Mouse (Mus musculus): ENCODE data around the gene Plin4.
"Not testable (repeated sequence)": the region's sequence is repeated elsewhere in the genome, so short reads cannot be mapped to it uniquely, and the experiment has no call there.

Plin4 gene

DNA sequence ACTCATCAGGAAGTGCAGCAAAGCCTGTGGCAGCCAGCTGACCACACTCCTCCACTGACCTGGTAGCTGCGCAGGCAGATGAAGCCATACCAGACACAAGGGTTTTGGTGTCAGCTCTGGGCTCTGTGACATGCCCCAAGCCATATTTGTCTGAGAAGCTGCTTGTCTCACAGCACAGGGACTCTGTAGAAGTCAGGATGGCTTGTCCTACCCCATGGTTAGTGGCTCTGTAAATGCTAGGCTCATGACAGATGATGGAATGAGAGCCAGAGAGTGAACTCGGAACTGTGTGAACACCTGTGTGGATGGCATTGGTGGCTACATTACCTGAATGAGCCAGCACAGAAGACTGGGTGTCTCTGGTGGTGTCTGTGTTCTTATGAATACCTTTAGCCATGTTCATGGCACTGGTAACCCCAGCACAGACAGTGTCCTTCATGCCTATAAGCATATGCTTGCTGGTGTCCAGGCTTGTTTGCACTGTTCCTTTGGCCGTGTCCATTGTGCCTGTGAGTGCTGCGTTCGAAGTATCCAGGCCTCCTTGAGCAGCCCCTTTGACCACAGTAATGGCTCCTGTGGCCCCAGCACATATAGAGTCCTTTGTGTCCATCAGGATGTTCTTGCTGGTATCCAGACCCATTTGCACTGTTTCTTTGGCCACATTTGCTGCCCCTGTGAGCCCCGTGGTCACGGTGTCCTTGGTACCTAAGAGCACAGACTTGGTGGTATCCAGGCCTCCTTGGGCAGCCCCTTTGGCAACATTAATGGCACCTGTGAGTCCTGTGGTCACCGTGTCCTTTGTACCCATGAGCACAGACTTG is 5.9 kb downstream of the Plin4 start:
- DNase-seq (ENCODE audit: extremely low spot score, low read depth, low spot score): no peak

DNA sequence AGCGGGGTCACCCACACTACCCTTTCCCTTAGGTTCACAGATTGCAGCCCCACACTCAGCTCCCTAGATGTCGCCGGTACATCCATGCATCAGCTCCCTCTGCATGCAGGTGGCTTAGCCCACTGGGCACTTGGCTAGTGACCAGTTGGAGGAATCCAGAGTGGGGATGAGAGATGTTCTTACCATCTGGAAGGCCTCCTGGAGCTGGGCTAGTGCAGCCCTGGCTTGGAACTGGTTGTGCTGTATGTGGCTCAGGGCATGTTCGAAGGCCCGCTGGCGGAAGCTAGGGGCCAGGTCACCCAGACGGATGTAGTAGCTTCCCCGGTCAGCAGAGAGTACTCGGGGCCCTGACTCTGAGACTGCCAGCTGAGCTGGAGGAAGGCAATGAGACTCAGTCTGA is 6.7 kb downstream of the Plin4 start:
- no peak for DNase-seq (ENCODE audit: extremely low spot score, low read depth, low spot score)

DNA sequence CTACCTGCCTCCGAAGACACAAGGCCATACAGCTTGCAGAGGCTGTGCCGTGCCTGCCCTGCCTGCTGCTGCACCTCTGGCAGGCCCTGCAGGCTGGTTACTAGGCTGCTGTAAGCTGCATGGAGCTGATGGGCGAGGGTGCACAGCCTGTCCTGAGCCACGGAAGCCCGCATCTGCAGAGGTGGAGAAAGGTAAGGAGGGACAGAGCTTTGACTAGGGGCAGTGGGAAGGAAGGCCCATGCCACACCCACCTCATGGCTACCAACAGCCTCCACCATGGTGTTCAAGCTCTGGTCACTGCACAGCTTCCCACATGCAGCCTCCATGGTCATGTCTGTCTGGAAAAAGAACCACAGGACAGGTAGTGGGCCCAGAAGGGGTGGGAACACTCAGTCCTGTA is 7.4 kb downstream of the Plin4 start:
- DNase-seq (ENCODE audit: extremely low spot score, low read depth, low spot score): no peak

DNA sequence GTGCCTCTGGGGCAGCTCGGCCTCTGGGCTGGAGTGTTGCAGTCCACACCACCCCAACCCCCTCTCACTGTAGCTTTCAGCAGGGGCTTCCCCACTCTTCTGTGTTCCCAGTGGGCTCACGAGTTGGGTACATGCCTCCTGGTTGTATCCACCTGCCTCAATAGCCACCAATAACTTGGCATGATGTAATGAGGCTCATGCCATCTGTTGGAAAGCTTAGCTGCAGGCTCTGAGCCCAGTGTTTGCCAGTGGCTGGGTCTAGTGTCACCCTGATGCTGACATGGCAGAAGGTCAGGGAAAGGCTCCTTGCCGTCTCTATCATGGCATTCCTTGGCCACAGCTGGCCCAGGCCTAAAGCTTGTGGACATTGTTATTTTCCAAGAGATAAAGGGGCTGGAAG is 8.8 kb downstream of the Plin4 start:
- DNase-seq (ENCODE audit: extremely low spot score, low read depth, low spot score): no peak

DNA sequence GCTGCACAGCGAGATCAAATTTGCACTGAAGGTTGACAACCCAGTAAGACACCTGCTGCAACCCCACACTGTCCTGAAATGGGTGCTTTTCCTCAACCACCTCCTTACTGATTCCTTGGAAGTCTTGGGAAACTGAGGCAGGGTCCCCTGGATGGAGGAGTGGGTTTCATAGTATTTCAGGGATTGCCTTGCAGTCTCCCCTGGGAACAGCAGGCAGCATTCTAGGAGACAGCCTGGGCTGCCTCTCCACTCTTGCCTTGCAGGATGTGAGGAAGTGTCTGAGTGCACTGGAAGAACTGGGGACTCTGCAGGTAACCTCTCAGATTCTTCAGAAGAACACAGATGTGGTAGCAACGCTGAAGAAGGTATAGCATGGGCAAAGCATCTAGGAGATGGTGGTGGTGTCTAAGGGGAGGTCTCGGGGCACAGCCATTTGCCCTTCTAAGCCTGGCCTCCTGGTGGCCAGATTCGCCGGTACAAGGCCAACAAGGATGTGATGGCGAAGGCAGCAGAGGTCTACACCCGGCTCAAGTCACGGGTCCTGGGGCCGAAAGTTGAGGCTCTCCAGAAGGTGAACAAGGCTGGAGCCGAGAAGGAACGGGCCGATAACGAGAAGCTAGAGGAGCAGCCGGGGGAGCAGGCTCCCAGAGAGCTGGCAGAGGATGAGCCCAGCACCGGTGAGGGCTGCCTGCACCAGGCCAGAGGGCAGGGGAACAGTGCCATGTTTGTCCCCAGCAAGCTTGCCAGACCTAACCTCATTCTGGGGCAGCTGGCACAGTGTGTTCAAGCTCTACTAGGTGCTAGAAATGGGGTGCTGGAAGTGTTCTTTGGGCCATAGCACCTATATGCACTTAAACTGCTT is 10.7 kb downstream of the Plin4 start:
- no peak for DNase-seq (ENCODE audit: extremely low spot score, low read depth, low spot score)

DNA sequence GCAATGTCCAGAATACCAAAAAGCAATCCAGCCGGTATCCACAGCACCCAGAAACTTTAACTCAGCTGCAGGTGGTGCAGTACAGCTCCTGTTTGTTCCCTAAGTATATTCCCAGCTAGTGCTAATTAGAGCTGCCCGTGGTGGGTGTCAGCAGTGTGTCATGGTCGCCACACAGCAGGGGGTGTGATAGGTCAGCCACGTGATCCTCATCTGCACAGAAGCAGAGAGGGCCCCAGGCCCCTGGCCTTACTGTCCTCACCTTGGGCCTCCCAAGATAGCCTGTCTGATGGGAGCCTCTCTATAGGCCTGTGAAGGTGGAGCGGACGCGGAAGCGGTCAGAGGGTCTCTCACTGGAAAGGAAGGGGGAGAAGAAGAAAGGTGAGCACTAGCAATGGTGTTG is 11.4 kb downstream of the Plin4 start:
- DNase-seq (ENCODE audit: extremely low spot score, low read depth, low spot score): no peak

DNA sequence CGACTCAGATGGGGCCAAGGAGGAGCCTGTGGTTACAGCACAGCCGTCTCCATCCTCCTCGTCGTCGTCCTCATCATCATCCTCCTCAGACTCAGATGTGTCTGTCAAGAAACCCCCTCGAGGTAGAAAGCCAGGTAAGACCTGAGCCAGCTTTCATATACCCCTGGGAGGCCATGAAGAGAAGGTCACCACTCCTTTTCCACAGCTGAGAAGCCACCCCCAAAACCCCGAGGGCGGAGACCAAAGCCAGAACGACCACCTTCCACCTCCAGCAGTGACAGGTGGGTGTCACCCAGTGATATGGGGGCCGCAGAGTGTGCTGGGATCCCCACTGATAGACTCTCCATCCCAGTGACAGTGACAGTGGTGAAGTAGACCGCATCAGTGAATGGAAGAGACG is 12.7 kb downstream of the Plin4 start:
- no peak for DNase-seq (ENCODE audit: extremely low spot score, low read depth, low spot score)

DNA sequence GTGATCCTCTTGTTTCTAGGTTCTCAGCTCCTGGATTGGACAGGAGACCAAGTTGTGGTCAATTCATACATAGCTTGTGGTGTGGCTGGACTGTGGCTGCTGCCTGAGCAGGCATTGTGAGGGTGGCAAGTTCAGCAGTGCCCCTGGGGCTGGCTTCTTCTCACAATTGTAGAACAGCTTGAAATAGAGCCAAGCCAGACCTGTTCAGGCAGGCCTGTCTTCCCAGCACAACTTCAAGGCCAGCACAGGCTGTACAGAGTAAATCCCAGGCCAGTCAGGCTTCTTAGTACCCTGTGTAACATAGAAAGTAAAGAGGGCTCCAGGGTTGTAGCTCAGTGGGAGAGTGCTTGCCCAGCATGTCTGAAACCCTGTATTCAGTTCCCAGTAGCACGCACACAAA is 16.8 kb downstream of the Plin4 start:
- no peak for DNase-seq (ENCODE audit: extremely low spot score, low read depth, low spot score)

DNA sequence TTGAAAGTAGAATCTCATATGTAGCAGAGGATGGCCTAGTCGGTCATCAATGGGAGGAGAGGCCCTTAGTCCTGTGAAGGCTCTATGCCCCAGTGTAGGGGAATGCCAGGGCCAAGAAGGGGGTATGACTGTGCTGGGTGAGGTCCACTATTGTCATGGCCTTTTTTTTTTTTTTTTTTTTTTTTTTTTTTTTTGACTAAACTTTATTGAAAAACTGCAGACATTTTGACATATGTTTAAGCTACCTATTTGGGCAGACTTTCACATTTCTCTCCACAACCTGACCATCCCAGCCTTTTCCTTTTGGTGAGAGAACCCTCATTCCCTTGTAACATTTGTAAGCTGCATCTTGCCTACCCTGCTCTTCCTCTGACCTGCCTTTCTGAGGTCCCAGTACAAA is 17.3 kb downstream of the Plin4 start:
- DNase-seq (ENCODE audit: extremely low spot score, low read depth, low spot score): no peak

DNA sequence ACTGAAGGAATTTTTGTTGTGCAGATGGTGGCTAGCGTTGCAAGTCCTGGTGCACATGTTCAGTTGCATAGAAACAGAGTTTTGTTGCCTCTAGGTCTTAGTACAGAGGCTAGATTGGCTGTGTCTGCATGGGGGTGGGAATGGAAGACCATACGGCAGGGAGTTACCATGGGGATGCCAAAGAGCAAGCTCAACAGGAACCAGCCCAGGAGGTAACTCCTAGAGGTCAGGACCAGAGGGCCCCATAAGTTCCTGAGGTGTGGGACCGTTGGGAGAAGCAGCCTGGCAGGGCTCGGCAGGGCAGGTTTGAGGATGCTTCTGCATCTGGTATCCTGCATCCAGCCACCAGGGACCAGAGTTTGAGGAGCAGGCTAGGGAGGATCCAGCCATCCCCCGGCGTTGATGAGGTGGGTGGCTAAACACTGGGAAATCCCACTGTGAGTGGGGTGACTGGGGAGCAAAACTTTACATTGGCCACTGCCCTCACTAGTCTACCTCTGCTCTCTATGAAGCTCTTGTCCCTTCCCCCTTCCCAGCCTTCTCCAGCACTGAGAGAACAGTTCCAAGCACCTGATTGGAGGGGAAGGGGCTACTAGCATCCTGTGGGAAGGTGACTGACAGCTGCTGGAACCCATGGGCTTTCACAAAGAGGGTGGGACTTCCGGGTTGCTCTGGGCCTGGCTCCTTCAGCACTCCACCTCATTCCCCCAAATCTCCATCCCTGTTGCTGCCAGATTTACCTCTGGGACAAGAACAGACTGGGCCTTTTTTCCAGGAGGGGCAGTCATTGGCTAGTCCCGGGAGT is 28.6 kb downstream of the Plin4 start:
- DNase-seq (ENCODE audit: extremely low spot score, low read depth, low spot score): peak; percentile 66

DNA sequence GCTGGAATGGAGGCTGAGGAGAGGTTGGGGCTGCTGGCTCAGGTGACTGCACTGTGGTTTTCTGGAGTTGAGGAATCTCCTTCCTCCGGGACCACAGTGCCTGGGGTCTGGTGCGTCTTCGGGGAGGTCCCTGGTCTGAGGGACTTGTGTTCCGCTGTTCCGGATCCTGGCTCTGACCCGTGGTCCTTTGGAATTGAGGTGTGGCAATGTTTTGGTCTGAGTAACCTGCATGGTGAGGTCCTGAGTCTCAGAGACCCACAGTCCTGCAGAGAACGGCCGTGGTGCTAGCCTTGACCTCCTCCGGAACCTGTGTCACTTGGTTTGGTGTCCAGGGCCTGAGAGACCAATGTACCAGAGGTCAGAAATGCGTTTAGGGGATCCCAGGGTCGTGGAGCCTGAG is 29.7 kb downstream of the Plin4 start:
- DNase-seq (ENCODE audit: extremely low spot score, low read depth, low spot score): no peak

DNA sequence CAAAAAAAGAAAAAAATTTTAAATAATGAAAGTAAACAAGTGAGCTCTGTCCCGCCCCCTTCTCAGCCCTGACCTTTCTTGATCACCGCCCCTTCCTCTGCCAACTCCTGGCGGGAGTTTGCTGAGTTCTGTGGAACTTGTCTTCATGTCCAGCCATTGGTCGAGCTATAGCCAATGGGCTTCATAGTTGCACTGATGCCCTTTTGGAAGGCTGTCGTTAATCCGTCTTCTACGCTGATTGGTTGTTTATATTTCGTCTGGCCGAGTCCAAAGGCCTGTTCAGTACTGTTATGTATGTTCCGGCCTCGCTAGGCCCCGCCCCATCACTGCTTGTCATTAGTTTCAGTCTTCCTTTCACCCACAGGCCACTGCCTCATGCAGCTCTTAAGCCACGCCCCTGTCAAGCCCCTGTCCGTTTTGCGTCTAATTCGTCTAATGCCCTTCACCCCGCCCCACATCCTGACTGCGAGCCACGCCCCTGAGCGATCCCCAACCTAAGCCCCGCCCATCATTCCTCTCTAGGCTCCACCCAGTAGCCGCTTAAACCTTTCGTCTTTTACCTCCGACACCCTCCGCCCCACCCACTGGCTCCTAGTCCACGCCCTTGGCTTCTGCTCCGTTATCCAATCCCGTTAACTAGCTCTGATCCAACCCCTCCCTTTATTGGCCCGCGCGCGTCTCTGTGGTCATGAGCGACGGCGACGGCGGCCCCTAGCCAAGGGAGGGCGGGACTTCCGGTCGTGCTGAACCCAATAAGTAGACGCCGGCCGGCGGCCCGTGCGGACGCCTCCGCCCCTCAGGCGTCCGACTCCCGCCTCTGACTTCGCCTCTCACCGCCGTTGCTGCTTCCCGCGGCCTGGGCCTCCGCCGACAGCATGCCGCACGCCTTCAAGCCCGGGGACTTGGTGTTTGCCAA is 30.5 kb downstream of the Plin4 start, which contains the start of gene Hdgfl2:
Gene Hdgfl2 (plus strand): TSS at position 755 of the 916 bp plus-strand sequence.
- peak; percentile 98 for DNase-seq (ENCODE audit: extremely low spot score, low read depth, low spot score)

DNA sequence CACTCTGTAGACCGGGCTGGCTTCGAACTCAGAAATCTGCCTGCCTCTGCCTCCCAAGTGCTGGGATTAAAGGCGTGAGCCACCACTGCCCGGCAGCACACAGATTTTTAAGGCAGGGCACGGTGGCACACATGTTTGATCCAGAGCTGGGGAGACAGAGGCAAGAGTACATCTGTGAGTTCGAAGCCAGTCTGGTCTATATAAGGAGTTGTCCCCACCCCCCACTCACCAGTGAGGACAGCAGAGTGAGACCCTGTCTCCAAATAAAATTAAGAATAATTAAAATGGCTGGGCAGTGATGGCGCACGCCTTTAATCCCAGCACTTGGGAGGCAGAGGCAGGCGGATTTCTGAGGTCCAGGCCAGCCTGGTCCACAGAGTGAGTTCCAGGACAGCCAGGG is 31.2 kb downstream of the Plin4 start:
- DNase-seq (ENCODE audit: extremely low spot score, low read depth, low spot score): not testable (repeated sequence)

DNA sequence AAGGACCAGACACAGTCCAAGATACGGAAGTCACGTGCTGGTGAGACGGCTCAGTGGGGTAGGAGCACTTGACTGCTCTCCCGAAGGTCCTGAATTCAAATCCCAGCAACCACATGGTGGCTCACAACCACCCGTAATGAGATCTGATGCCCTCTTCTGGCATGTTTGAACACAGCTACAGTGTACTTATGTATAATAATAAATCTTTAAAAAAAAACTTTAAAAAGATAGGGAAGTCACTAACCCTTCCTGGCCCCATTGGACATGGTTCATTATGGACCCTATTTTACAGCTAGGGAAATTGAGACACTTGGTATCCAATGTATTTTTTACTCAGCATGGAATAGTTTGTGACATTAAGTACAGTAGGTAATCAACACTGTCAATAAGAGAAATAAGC is 32.1 kb downstream of the Plin4 start:
- DNase-seq (ENCODE audit: extremely low spot score, low read depth, low spot score): no peak

DNA sequence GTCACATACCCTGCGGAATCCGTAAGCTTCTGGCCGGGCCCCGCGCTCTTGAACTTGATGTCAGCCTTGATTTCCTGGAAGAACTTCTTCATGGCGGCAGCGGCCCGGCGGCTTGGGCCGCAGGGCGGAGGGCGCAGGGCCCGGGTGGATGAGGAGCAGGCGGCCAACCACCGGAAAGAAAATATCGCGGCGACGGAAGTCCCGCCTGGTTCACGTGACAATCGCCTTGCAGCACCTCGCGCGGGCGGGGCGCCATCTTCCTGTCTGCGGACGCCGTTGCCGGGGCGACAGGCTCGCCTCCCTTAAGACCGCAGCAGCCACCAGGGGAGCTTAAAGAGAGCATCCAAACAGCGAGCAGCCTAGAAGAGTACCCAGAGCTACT is 34.8 kb downstream of the Plin4 start, which contains the start of gene Ubxn6:
Gene Ubxn6 (minus strand): TSS at position 202 of the 382 bp plus-strand sequence.
- DNase-seq (ENCODE audit: extremely low spot score, low read depth, low spot score): peak; percentile 71

DNA sequence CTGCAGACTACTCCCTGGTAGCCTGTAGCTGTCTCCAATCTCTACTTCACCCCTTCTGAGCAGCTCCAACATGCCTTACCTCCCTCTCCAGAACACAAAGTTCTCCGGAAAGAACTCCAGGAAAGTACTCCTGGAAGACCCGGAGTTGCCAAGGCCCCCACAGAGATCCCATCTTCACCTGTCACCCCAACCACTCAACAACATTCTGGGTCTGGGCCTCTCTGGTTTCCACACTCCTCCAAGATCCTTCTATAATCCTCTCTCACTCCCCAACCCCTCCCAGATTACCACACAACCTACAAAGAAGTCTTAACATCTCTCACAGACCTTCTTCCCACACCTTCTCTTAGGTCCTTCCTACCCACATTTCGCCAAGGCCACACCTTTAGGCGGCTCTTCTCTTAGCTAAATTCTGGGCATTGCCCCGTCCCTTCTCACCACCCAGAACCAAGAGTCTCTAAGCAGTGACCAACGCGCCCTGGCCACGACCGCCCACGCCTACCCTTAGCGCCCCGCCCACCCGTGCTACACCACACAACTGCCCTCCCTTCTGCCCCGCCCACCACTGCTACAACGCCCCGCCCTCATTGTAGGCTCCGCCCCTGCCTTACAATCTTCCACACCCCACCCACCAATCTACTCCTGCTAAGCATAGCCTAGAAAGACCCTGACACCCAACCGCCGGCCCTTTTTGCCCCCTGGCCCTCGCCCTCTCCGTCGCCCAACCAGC is 35.3 kb downstream of the Plin4 start:
- no peak for DNase-seq (ENCODE audit: extremely low spot score, low read depth, low spot score)

DNA sequence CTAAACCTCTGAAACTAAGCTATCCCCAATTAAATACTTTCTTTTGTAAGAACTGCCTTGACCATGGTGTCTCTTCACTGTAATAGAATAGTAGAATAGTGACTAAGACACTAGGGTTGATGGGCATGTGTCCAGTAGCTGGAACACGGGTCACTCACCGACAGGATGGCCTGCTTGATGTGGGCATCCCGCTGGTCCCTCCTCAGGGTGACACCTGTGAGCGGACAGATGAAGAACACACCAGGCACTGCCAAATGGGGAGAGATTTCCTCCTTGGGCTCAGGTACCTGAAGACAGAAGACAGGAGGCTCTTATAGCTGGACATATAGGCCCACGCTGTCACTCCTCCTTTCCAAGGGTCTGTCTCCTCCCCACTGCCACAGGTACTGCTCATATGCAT is 37.4 kb downstream of the Plin4 start:
- DNase-seq (ENCODE audit: extremely low spot score, low read depth, low spot score): no peak

DNA sequence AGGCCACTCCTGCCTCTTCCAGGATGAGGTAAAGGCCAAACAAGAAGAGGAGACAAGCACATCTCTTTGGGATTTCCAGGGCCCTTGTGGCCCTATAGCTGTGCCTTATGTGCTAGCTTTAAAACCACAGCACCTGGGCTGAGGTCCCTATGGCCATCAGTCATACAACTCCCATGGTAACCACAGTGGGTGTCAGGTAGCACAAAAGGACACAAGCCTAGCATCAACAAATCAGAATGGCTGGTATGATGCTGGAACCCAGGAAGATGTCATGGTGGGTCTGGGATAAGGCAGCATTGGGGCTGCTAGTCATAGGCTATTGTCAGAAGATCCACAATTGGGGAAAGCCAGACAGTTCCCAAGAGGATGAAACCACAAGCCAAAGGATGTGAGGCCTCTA is 38.5 kb downstream of the Plin4 start:
- DNase-seq (ENCODE audit: extremely low spot score, low read depth, low spot score): no peak

DNA sequence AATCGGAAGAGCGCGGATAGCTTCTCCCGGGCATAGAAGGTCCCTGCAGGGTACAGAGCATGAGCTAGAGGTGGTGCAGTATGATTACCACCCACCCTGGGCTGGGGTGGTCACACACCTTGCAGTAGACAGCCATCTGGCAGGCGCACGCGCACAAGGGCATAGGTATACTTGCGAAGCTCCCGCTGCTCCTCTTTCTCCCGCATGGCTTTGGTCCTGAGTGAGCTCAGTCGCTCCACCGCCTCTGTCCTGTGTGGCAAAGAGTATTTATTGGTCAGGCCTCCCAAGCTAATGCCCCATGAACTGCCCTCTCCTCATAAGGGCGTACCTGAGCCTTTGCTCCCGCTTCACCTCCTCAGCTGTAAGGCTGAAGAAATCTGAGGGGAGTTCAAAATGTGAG is 40.5 kb downstream of the Plin4 start:
- DNase-seq (ENCODE audit: extremely low spot score, low read depth, low spot score): no peak

DNA sequence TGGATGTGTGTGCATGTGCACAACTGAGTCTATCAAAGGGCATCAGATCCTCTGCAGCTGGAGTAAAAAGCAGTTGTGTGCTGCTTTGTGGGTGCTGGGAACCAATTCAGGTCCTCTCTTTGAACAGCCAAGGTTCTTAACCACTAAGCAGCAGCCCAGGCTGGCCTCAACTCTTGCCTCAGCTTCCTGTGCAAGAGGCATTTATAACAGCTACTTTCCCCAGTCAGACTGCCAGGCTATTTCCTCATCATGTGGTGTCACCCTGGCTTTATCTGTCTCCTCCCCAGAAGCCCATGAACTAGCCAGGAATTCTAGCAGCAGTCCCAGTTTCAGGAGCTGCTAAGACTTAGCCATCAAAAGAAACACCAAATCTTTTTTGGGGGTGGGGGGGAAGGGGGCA is 43.2 kb downstream of the Plin4 start:
- no peak for DNase-seq (ENCODE audit: extremely low spot score, low read depth, low spot score)
